Mouse (Mus musculus): ENCODE data around the gene Hs2st1.

Gene Hs2st1

DNA sequence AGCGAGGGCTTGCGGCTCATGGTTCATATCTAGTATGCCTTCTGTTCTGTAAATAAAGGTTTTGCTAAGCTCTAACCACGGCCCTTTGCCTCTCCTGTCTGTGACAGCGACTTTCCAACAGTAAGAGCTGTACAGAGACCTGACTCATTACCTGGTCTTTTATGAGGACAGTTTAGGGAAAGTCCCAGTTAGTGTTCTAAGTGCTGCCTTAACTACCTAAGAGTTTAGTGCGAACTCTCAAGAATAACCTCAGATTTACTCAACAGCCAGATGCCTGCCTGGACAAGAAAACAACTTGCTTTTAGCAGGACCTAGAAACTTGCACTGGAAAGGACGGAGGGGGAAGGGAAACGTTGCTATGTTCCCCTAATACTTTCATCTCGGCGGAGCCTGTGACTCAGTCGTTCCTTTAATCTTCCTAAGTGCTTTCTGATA lies 137.8 kb downstream of the Hs2st1 start:
- DNase-seq = no peak

DNA sequence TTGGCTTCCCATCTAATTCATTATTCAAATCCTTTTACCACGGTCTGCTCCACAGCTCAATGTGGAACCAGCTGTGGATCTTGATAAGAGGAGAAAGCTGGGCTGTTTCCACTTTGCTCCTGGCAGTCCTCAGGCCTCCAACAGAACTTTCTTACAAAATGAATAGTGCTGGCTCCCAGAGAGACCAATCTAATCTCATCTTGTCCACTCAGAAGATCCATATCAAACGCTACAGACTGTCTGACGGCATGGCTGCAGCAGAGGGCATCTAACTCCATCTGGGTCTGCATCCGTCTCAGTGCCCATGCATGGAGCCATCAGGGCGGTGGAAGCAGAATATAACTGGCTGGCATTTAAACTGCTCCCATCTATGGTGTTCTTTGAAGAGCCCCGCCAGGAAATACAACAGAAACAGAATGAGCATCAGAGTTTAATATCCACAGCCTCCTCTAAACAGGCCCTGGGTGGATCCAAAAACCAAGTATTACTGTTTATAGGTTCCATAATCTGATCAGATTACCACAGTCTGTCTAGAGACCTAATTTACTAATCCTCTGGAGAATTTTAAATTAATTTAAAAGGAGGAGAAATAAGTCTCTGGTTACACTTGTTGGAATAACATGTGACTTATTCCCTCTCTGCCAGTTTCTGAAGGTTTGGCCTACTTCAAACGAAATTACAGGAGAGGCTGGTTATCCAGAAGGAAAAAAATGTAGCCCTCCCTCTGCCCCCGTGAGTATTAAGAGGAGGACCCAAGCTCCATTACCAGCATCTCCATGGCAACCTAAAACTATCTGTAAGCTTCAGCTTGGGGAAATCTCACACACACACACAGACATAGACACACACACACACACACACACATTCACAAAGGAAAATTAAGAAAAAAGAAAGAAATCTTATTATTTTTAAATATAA lies 141.2 kb downstream of the Hs2st1 start:
- DNase-seq = peak; percentile 28 to 37

DNA sequence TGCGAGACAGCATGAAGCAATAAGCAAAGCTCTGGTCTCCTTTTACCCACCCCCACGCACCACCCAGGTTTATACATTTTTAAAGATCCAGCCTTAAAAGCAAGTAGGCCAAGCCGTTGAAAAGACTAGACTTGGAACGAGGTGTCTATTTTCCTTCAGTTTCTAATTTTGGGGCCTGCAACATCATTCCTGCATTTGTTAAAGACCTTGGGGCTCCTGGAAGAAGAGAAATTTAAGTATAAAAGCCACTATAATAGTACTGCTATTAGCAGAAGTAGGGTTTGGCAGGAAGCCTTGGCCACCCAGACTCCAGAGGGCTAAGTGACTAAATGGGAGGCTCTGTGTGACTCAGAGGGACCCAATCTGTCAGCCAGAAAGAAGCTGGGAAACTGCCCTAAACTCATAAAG lies 144.9 kb downstream of the Hs2st1 start:
- DNase-seq = peak; percentile 44 to 66

DNA sequence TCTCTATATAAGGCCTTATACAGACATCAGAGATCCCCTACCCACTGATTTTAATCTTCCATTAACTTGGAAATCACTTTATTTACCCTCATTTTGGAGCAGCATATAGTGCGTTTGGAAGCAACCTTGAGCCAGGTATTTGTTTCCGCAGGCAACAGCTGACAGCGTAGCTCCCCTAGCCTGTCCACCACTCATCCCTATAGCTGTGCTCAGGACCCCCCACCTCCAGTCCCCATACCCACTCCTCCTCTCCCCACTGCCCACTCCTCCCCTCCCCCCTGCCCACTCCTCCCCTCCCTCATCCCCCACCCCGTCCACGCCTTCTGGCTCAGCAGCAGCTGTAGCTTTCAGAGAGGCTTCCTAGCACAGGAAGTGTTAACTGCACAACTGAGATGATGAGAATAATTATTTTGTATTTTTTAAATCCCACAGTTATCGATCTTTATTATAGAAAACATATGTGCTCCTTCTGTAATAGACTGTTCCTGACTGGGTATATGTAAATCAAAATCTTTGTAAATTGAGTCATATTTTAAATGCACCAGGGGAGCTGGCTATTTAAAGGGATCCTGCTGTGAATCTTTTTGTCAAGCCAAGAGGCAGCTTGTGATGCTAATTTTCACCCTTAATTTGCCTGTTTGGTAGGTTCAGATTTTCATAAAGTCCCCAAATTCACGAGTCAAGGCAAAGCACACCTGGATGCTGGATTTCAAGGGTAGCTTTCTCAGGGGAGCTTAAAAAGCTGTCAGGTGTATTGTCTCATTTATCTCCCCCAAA lies 148.4 kb downstream of the Hs2st1 start:
- DNase-seq = peak; percentile 35 to 39

DNA sequence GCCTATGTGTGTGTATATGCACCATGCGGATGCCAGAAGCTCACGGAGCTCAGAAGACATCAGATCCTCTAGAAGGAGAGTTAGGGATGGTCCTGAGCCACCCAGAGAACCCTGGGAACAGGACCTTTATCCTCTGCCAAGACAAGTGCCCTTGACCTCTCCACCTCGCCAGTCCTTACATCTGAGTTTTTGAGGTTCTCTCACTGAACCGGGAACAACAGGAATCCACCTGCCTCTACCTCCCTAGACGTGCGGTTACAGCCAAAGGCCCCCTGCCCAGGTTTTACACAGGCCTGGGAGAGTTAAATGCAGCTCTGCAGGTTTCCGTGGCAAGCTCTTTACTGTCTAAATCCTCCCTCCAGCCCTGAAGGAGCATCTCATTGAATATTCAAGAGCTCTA lies 156.2 kb downstream of the Hs2st1 start:
- DNase-seq = no peak

DNA sequence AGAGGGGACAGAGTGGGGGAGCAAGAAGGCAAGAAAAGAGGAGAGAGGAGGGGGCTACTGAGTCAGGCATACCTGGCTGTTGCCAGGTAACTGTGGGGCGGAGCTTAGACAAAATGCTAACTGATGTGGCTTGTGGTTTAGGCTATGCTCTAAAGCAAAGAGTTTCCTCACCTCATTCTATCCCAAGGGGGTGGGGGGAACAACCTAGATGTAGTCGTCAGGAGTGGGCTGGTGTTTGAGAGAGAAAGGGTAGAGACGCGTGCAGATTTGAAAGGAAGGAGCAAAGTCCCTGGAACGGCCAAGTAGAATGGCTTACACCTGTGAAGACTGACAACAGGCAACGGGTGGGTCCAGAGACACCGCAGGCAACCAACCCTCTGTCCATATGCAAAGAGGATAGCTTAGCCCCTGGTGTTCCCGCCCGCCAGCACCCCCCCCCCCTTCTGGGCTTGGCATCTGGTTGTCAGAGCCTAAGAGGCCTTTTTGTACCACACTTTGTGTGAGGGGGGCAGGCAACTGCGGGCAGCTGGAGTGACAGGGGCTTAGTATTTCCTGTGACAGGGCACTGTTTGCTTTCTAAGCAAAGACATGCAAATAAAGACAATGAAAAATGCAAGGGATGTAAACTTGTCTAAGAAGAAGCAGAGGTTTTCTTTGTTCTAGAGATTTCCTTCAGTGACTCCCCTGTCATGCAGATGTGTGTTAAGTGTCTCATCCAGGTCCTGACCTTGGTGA lies 157.3 kb downstream of the Hs2st1 start:
- no peak for DNase-seq

DNA sequence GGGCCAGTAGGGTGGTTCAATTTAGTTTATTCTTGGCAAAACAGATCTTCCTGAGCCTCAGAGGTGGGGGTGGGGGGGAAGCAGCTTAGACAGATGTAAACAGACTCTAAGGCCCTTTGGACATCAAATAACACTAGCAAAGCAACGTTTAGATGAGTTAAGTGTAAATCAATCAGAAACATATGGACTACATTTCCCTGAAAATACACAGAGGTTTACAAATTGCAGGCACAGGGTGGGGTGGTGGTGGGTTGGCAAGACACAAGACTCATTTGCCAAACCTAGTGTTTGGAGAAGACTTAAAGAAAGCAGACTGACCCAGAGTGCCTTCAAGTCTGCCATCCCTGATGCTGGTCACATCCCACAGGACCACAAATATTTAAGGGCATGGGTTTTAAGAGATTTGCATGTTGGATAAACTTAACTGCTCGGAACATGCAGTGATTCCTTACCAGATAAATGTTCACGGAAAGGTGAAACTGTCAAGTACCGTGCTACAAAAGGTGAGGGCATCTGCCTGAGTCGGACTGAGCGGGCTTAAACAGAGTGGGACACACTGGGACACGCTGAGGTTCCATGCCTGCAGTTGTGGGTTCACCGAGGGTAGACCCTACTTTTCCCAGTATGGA lies 158.2 kb downstream of the Hs2st1 start:
- no peak for DNase-seq

DNA sequence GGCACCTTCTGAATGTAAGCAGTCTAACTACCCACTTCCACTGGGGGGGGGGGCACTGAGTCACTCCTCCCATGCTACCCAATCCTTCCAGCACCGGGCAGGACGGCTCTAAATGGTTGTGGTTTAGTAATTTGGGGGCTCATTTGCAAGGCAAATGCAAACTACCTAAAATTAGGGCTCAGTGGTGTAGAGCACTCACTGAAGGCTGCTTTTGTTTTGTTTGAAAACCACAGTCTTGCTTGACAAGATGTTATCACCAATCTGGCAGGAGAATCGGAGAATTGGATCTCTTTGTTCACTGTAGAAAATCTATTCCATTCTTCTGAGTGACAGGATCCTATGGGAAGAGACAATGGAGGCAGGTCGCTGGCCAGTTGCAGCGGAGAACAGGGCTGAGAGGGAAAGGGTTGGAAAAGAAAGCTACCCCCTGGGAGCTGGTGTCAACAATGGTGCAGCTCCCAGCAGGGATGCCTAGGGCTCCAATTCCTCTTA lies 158.9 kb downstream of the Hs2st1 start:
- no peak for DNase-seq

DNA sequence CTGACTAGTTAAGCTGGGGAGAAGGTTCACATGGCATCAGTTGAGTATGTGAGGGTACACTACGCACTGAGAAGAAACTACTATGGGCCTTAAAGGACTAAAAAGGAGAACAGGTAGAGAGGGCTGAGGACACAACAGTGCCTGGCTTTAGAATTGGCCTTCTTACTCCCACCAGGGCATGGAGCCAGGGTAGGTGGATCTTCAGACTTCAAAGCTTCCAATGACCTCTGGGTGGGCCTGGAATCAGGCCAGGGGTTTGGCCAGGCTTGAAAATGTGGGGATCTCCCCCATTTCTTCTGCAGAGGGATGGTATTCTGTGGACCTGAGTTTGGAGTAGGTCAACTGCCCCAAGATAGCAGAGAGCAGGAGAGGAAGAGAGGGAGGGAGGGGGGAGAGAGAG lies 161.0 kb downstream of the Hs2st1 start:
- peak in 1 of 2 experiments; percentile 34 for DNase-seq

DNA sequence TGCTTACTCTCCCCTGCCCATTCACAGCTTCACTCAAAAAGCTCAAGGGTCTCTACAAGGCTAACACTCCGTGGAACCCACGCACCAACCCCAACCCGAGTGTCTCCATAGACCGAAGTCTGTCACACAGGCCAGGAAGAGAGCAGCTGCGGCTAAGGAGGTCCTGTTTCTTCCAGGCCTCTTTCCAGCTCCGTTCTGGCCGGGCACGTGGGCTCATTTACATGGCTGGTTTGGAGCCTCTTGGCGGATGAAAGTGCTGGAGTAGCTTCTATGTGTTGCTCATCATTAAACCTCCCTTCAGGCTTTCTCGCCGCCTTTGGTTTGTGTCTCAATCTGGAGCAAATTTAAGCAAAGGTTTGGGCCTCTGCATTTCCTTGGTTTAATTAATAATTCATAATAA lies 164.7 kb downstream of the Hs2st1 start:
- peak; percentile 37 to 43 for DNase-seq

DNA sequence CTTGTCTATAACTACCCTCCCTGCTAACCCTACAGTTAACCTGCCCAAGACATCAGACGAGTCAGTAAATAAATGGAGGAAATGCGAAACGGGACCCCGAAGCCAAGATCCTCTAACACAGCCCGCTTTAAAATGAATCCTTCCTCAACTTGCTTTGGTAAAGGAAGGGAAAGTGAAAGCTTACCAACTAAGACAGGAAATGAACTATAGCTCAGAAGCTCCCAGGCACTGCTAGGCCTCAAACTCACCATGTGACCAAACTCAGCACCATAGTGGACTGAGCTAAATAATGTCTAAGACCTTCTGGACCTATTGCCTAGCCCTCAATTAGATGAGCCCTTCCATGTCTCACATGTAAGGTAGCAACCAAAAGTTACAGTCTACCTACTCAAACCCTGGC lies 168.7 kb downstream of the Hs2st1 start:
- no peak for DNase-seq

DNA sequence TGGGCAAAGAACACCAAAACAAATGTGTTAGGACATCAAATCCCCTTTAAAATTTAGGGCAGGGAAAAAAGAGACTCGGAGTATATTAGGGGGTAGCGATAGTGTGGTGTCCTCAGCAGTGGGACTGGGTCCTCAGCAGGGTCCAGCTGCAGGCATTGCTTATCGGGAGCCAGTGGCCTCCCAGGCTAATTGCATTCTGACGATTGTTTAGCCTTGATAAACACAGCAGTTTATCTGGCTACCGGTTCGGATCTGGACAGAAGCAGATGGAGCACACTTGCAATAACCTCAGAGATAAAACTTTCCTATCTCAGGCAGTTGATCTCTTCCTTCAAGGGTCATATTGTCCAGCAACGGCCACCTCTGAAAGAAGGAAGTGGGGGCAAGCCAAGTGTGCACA lies 169.1 kb downstream of the Hs2st1 start:
- DNase-seq = no peak

DNA sequence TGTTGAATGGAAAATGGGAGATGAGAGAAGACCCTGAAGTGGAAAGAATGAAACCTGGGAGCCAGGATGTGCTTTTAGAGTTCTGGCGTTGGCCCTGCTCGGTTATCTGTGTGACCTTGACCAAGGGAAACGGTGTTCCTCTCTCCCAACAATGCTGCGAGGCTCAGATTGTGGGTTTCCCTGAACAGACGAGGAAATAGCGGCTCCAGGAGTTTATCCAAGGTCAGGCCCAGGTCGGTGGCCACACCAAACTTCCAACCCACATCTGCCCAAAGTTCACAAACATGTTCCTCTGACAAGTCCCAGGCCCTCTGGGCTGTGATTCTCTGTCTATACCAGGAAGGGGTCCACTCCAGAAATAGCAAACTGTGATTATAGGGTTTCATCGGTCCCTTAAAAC lies 169.6 kb downstream of the Hs2st1 start:
- no peak for DNase-seq

DNA sequence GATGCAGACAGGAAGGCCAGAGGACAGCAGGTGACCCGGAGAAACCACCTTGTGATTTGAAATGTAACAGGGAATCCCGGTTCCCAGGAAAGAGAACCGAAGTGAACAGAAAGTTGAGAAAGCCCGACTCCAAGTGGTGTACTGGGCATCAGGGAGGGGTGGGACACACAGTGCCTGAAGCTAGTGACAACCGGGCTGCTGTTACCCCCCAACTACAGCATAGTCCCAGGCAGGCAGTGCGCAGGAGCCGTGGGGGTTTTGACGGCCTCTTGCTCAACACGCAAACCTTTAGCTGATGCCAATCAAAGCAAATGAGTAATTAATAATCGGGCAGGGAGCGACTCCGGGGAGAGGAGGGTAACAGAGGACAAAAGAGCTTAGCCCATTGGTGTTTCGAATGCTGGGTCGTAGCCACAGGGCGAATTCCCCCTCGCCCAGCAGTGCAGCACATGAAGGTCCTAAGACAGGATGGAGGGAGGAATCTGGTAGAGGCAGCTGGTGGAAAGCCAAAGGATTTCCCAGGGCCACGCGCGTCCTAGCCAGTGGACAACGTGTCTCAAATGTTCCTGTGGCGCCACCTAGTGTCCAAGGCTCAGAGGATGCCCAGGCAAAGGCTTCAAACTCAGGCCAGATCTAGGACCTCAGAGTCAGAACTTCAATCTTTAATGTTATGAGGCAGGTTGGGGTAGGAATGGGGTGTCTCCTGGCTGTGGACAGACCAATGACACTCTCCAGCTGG lies 170.5 kb downstream of the Hs2st1 start:
- DNase-seq = peak; percentile 96 to 98

DNA sequence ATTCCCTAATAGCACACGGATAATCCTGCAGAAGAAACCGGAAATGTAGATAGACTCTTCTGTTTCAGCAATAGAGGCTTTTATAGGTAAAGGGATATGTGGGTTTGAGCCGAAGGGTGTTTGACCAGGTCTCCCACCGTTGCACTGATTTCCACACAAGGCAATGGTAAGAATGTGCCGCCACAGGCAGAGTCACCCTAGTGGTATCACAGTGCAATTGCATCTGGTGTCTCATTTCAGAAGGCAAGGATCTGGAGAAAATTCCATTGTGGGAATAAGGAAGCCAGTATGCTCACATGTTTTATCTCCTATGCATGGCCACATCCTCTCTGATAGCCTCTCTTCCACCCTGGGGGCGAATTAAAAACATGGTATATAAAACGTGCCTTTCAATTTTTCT lies 171.8 kb downstream of the Hs2st1 start:
- peak in 1 of 2 experiments; percentile 18 for DNase-seq

DNA sequence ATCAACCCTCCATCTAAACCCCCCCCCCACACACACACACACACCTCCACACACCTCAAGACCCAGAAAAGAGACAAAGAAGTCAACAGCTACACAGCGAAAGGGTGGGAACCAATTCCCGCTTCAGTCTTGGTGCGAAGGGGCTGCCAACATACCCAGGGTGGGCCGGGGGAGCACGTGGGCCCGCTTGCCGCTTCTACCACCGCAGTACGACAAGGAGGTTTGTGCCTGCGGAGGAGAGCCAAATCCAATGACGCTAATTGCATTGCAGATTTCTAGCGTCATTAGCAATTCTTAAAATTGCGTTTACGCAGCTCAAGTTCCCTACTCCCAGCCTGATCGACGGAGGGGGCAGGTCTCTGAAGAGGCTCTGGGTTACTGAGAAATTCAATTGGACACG lies 173.5 kb downstream of the Hs2st1 start:
- DNase-seq = no peak

DNA sequence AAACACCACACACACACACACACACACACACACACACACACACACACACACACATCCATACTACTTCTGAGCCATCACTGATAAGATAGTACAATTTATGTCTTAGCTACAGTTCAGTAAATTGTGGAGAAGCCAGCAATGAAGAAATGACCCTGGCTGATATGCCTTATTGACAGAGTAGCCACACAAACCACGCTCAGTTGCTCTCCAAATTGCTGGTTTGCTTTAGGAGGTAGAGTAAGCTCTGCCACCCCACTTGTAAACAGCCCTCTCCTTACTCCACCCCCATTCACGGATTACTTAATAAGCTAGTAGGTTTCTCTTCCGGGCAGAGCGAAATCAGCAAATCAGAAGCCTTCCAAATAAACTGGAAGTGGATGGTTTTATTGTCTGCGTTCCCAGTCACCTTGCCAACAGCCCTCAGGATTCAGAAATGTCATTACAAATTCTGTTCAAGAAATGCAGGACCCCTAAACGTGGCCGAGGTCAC lies 175.5 kb downstream of the Hs2st1 start:
- DNase-seq = no peak

DNA sequence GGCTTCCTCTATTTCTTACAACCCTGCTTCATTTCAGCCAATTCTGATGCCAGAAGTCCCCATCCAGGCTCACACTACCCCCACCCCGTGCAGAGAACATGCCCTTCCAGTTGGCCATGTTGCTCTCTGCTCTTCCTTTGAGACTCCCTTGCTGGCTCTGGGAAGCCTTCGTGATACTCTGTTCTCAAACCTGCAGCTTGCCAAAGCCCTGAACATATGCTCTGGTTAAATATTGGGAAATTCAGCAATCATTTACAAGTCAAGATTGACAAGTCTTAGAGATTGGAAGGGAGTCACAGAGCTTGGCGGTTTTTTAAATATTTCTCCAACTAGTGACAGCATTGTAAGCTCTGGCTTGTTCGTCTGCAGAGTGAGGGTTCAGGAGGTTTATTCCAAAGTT lies 183.5 kb downstream of the Hs2st1 start:
- DNase-seq = no peak

DNA sequence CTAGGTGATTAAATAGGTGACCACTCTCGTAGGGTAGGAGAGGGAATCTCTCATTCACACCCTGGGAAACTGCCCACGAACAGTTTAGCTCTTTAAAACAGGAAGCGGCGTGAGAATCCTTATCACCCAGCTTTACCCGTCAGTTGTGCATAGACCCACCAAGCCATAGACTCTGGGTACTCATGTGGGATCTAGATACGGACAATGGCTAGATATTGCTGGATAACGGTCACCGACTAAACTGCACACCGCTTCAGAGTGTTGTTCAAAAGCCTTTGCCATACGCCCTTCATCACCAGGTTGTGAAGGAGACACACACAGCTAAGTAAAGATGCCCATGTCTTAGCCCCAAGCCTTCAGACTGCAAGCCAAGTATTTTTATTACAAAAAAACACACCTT lies 185.3 kb downstream of the Hs2st1 start:
- DNase-seq = no peak

DNA sequence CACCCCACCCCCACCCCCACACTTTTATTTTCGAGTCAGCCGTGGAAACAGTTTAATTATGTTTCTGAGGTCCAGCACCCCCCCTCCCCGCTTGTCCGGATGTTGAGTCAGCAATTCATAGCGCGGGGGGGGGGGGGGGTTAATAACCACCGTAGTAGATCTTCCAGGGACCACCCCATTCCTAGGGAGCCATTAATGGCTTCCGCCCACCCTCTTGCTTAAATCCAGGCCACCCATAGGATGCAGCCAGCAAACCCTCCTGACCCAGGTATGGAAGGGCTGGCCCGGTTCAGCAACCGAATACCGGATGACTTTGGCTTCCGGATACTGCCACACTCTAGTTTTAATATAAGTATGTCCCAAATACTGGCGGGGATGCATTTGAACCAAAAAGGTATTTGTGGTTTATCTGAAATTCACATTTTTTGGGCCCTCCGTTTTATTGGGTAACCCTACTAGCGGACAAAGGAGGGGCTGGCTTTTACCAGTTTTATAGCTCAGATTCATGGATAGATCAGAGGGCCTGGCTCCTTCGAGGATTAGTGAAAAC lies 188.5 kb downstream of the Hs2st1 start:
- no peak for DNase-seq

DNA sequence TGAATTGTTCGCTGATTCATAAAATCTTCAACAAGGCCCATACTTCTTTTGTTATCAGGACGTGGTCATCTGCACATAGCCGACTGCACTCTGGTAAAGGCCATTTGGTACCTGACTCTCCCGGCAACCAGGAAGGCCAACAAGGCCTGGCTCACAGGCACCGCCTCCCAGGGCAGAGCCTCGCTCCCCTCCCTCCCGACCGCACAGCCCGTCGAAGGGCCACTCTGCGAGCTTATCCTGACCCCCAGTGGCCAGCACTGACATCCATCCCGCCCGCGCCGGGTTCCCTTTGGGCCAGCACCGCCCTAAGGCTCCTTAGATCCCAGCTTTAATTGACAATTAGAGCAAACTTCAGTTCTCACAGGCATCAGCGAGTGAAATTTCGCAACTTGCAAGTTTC lies 189.1 kb downstream of the Hs2st1 start:
- DNase-seq = peak; percentile 77 to 82
